Mouse (Mus musculus): ENCODE measurements around the gene Pink1. TPM values are rescaled to one million over a fixed set of nuclear protein-coding genes. Genes with fewer than 3 reads are reported as not detected.

Gene Pink1
- polyA plus RNA-seq, 1 experiment from 2014 or later, result 103 TPM

DNA sequence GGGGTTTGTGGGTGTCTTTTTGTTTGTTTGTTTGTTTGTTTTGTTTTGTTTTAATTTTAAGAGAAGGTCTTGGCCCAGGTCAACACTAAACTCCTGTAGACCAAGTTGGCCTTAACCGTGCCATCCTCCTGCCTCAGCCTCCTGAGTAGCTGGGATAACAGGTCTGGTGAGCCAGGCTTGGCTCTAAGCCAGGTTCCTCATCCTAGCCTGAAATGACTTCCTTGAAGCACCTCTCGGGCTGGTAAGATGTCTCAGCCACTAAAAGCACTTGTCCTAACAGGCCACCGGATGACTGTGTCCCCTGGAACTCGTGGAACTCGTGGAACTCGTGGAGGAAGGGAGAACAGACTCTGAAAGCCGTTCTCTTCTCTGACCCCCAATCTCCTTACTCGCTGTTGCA, 30.0 kb upstream of the Pink1 start:
- H3K4me1 ChIP-seq, result peaks cover 7% of the 10 kb centered on the region
- H3K36me3 ChIP-seq, result no peaks in the 10 kb centered on the region
- no peaks in the 10 kb centered on the region for H3K27me3 ChIP-seq (replicated peaks)
- H3K4me3 ChIP-seq (replicated peaks), result no peak overlapping the region
- no peak for ATAC-seq (ENCODE audit: low FRiP score)
- H3K9me3 ChIP-seq (replicated peaks), result no peaks in the 10 kb centered on the region
- no peak overlapping the region for H3K27ac ChIP-seq (replicated peaks)
- WGBS, result 91% methylated on average over 8 of the region's 8 CpGs
- no peak overlapping the region for H3K4me2 ChIP-seq
- H3K9ac ChIP-seq (replicated peaks), result no peak overlapping the region

DNA sequence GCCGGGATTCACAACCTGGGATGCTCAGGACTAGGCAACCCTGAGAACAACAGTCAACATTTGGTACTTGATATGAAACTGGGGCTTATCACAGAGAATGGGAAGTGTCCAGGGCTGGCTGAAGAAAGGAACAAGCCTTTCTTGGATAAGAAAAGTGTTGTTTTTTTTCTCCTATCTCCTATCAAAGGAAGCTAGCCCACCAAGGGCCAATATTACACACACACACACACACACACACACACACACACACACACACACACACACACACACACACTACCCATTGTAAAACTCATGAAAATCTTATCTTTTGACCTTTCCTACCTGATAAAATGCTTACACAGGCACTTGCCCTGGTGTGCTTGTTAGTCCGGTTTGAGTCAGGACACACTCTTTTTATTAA, 29.4 kb upstream of the Pink1 start:
- Histone ChIP-seq H3K27me3 (replicated peaks) (no peaks in the 10 kb centered on the region), H3K4me2 (no peak overlapping the region), H3K4me1 (peaks cover under 1% of the 10 kb centered on the region; the same call in 1 of the 2 replicates), H3K9me3 (replicated peaks) (no peaks in the 10 kb centered on the region), H3K36me3 (no peaks in the 10 kb centered on the region), H3K4me3 (replicated peaks) (no peak overlapping the region), H3K9ac (replicated peaks) (no peak overlapping the region), H3K27ac (replicated peaks) (no peak overlapping the region)
- 96% methylated on average over 2 of the region's 2 CpGs for WGBS
- no peak for ATAC-seq (ENCODE audit: low FRiP score)

DNA sequence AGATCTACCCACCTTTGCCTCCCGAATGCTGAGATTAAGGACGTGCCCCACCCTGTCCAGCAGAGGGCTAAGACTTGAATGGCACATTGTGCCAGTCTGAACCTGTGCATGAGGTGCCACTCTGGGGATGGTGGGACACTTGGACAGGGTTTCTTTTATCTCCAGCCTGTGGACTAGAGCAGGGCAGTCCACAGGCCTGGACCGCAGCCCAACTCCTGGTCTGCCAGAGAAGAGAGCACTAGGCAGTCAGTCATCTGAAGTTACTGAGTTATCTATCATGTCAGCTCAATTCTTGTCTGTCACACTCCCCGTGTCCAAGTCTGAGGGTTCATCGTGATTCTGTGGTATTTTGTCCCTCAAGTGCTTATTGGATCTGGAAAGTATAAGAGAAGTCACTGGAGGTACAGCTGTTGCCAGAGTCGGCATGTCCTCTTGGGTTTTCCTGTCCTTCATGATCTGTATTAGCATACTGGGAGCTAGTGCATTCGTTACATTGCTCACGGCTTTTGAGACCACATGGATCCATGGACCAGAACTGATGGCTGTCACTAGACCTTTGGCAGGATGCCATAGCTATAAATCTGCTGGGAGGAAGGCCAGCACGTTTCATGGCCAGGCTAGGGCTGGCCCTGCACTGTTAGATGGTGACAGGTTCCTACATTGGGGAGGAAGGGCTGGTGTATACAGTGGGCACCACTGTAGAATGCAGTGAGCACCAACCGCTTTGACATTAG, 27.5 kb upstream of the Pink1 start:
- H3K4me2 ChIP-seq, result no peak overlapping the region
- 69% methylated on average over 10 of the region's 10 CpGs for WGBS

DNA sequence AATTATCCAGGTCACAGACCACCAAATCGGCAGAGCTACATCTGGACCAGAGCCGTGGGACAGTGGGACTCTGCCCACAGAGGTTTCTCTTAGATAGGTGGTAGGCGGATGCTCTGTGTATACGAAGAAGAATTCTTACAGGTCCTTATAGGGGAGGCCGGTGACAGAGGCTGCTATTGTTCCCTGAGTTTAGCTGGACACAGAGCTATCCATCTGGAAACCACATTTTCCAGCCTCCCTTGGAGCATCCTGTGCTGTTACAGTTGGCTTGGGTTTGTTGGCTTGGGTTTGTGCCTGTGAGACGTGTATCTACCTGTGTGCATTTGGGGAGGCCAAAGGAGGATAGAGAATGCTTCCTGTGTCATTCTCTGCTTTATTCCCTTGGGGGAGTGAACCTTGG, 26.6 kb upstream of the Pink1 start:
- Histone ChIP-seq H3K27me3 (replicated peaks) (no peaks in the 10 kb centered on the region), H3K9ac (replicated peaks) (no peak overlapping the region), H3K4me2 (no peak overlapping the region), H3K9me3 (replicated peaks) (no peaks in the 10 kb centered on the region), H3K36me3 (no peaks in the 10 kb centered on the region), H3K4me1 (no peaks in the 10 kb centered on the region), H3K27ac (replicated peaks) (no peak overlapping the region), H3K4me3 (replicated peaks) (no peak overlapping the region)
- no peak for ATAC-seq (ENCODE audit: low FRiP score)
- WGBS, result 89% methylated on average over 6 of the region's 6 CpGs

More for the DNA sequence above, 27.5 kb upstream of the Pink1 start:
- no peaks in the 10 kb centered on the region for H3K4me1 ChIP-seq
- H3K36me3 ChIP-seq, result no peaks in the 10 kb centered on the region
- no peak overlapping the region for H3K27ac ChIP-seq (replicated peaks)
- ATAC-seq (ENCODE audit: low FRiP score), result no peak
- no peaks in the 10 kb centered on the region for H3K9me3 ChIP-seq (replicated peaks)
- H3K4me3 ChIP-seq (replicated peaks), result no peak overlapping the region
- no peaks in the 10 kb centered on the region for H3K27me3 ChIP-seq (replicated peaks)
- H3K9ac ChIP-seq (replicated peaks), result no peak overlapping the region

DNA sequence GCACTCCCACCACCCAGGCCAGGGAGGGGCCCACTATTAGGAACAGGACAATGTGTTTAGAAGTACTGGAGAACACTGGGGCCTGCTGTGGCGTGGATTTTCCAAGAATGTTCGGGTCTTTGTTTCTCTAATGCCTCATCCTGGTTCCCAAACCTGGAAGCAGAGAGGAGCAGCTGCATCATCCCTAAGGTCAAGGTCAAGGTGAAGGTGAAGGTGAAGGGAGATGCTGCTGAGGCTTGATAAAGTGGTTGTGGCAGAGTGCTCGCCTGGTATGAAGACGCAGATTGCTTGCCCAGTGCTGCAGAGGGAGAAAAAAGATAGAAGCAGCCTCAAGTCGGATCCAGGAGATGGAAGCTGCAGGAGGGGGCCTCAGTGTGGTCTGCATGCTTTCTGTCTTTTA, 25.7 kb upstream of the Pink1 start:
- 93% methylated on average over 5 of the region's 5 CpGs for WGBS
- Histone ChIP-seq H3K27me3 (replicated peaks) (no peaks in the 10 kb centered on the region), H3K4me1 (no peaks in the 10 kb centered on the region), H3K9me3 (replicated peaks) (no peaks in the 10 kb centered on the region), H3K27ac (replicated peaks) (no peak overlapping the region), H3K9ac (replicated peaks) (no peak overlapping the region), H3K4me2 (no peak overlapping the region), H3K36me3 (no peaks in the 10 kb centered on the region), H3K4me3 (replicated peaks) (no peak overlapping the region)
- no peak for ATAC-seq (ENCODE audit: low FRiP score)

DNA sequence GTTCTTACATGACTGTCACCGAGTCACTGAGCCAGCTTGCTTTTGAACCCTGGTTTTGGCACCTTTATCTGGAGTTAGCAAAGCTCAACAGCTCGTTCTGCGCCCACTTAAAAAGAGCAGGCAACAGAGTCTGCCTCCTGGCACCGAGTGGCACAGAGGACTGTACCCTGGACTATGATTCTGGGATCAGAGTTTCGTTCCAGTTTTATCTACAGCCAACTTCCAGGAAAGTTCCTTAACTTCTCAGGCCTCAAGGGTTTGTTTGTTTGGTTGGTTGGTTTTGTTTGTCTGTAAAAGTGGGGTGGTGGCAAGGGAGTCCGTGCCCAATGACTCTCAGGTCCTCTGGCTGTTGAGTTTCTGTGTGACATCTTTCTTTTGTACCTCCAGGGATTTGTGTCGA, 22.6 kb upstream of the Pink1 start:
- 80% methylated on average over 7 of the region's 7 CpGs for WGBS
- Histone ChIP-seq H3K9me3 (replicated peaks) (no peaks in the 10 kb centered on the region), H3K4me3 (replicated peaks) (no peak overlapping the region), H3K27ac (replicated peaks) (no peak overlapping the region), H3K4me1 (peaks cover 1% of the 10 kb centered on the region; the same call in 1 of the 2 replicates), H3K9ac (replicated peaks) (no peak overlapping the region), H3K4me2 (no peak overlapping the region), H3K27me3 (replicated peaks) (no peaks in the 10 kb centered on the region), H3K36me3 (no peaks in the 10 kb centered on the region)
- ATAC-seq (ENCODE audit: low FRiP score), result no peak

DNA sequence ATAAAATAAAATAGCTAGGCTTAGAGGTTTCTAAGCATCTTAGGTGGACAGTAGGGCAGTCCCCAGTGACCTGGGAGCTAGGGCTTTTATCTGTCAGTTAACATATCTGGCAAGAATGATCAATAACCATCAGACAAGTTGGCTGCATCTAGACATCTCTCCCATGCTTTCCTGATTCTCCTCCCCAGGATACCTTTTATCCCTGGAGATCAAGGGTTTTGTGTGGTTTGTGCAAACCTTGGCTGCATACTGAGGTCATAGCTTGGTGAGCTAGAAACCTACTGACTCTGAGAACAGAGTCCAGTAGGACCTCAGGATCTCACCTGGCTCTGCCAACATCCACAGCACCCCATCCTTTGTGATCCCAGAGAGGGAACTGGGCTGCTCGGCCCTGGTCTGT, 21.2 kb upstream of the Pink1 start:
- ATAC-seq (ENCODE audit: low FRiP score), result no peak
- H3K4me1 ChIP-seq, result peaks cover 9% of the 10 kb centered on the region
- no peaks in the 10 kb centered on the region for H3K27me3 ChIP-seq (replicated peaks)
- WGBS, result 65% methylated on average over 1 of the region's 1 CpGs
- no peak overlapping the region for H3K4me3 ChIP-seq (replicated peaks)
- no peak overlapping the region for H3K9ac ChIP-seq (replicated peaks)
- no peaks in the 10 kb centered on the region for H3K9me3 ChIP-seq (replicated peaks)
- H3K27ac ChIP-seq (replicated peaks), result no peak overlapping the region
- H3K4me2 ChIP-seq, result no peak overlapping the region
- no peaks in the 10 kb centered on the region for H3K36me3 ChIP-seq

DNA sequence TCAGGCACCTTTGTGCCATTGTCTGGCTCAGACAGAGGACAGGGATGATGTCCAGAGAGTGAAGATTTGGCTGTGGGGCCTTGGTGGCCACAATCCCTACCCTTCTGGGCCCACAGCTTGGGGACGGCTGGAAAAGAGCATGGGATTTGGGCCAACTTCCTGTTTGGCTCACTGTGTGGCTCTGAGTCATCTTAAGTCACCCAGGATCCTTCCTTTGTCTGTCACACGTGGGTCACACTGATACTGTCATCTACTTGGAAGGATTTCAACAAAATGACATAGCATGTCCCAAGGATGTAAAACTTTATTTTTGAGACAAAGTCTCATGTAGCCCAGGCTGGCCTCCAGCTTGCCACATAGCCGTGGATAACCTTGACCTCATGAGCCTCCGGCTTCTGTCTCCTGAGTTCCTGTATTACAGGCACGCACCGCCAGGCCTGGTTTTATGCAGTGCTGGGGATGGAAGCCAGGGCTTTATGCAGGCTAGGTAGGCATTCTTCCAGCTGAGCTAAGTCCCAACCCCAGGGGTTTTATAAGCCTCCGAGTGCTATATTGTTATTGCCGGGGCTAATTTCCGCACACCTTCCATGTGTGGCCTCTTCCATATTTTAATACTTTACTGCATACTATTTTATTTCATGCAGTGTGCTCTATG, 18.9 kb upstream of the Pink1 start:
- WGBS, result 57% methylated on average over 9 of the region's 9 CpGs
- H3K4me2 ChIP-seq, result no peak overlapping the region
- no peak overlapping the region for H3K9ac ChIP-seq (replicated peaks)
- H3K27ac ChIP-seq (replicated peaks), result no peak overlapping the region
- H3K36me3 ChIP-seq, result no peaks in the 10 kb centered on the region
- no peak overlapping the region for H3K4me3 ChIP-seq (replicated peaks)
- H3K4me1 ChIP-seq, result peaks cover 9% of the 10 kb centered on the region
- H3K27me3 ChIP-seq (replicated peaks), result no peaks in the 10 kb centered on the region
- no peak for ATAC-seq (ENCODE audit: low FRiP score)
- H3K9me3 ChIP-seq (replicated peaks), result no peaks in the 10 kb centered on the region

DNA sequence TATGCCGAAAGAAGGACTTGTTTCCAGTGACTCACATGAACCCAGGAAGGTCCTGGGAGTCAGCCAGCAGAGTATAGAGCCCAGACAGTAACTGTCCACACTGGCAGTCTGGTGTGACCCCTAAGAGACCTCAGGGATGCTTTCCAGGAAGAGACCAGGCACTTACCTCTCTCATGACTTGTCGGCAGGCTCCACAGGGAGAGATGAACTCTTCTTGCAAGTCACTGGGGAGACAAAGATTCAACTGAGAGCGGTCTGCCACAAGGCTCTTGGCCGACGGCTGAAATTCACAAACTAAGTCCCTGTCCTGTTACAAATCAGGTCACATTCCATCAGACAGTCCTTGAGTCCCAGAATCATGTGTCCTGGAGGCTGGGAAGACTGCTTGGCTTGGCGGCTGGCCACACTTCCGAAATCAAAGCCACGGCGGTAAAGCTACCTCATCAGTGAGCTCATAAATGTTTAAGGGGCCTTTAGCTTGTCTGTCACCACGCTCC, 17.3 kb upstream of the Pink1 start:
- WGBS, result 40% methylated on average over 10 of the region's 10 CpGs
- no peak overlapping the region for H3K9ac ChIP-seq (replicated peaks)
- H3K4me3 ChIP-seq (replicated peaks), result no peak overlapping the region
- H3K27me3 ChIP-seq (replicated peaks), result no peaks in the 10 kb centered on the region
- no peak overlapping the region for H3K4me2 ChIP-seq
- H3K9me3 ChIP-seq (replicated peaks), result no peaks in the 10 kb centered on the region
- no peak for ATAC-seq (ENCODE audit: low FRiP score)
- H3K36me3 ChIP-seq, result no peaks in the 10 kb centered on the region
- no peak overlapping the region; the same call in 1 of the 2 replicates for H3K27ac ChIP-seq (replicated peaks)
- peaks cover 9% of the 10 kb centered on the region for H3K4me1 ChIP-seq

DNA sequence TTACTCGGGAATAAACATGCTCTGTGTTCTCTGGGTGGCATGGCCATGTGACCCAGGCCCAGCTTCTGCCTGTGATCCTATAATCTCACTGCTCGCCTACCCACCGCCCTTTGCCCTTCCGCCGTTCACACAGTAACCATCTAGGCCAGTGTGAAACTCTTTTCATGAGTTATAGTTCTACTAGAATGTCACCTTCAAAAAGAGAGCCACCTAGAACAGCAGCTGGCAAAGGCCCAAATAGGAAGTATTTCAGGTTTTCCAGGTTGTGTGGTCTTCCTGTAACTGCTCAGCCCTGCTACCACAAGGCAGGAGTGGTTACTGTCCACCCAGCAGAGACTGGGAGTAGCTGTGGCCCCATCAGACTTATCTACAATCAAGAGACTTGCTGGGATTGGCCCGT, 16.7 kb upstream of the Pink1 start:
- Histone ChIP-seq H3K9ac (replicated peaks) (no peak overlapping the region), H3K4me2 (no peak overlapping the region), H3K36me3 (no peaks in the 10 kb centered on the region), H3K9me3 (replicated peaks) (no peaks in the 10 kb centered on the region), H3K4me1 (peaks cover 9% of the 10 kb centered on the region), H3K27ac (replicated peaks) (no peak overlapping the region), H3K4me3 (replicated peaks) (no peak overlapping the region), H3K27me3 (replicated peaks) (no peaks in the 10 kb centered on the region)
- ATAC-seq (ENCODE audit: low FRiP score), result no peak
- WGBS, result 86% methylated on average over 6 of the region's 6 CpGs

DNA sequence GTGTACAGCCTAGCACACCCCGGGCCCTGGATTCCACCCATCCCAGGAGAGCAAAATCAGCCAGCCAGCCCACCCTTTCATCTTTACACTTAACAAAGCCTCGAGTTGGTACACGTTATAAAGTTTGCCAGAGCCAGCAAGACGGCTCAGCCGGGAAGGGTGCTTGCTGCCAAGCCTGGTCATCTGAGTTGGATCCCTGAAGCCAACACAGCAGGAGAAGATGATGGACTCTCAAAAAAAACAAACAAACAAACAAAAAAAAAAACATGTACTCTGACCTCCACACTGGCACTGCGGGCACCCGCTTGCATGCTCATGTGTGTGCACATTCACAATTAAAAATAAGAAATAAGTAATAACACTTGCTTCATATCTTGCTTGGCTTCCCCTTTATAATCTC, 15.9 kb upstream of the Pink1 start:
- Histone ChIP-seq H3K4me2 (no peak overlapping the region), H3K4me1 (peaks cover 9% of the 10 kb centered on the region), H3K4me3 (replicated peaks) (no peak overlapping the region), H3K9ac (replicated peaks) (no peak overlapping the region), H3K9me3 (replicated peaks) (no peaks in the 10 kb centered on the region), H3K27me3 (replicated peaks) (no peaks in the 10 kb centered on the region), H3K27ac (replicated peaks) (no peak overlapping the region), H3K36me3 (no peaks in the 10 kb centered on the region)
- no peak for ATAC-seq (ENCODE audit: low FRiP score)
- WGBS, result 66% methylated on average over 7 of the region's 7 CpGs

DNA sequence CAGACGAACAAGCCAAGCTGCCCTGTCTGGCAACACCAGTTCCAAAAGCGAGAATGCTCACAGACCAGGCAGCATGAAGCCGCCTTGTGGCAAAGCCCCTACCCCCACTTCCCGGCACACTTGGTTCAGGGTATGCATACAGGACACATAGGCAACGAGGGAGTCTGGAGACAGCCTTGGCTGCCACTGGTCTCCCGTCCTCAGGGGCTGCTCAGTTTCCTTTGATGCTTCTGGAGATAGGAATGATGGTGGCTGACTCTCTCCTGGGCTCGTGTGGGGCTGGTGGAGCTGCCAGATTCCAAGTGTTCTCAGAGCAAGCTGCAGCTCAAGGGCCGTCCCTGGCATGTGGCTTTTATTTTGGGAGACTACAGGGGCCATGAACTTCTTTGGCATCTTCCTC, 15.3 kb upstream of the Pink1 start:
- H3K4me2 ChIP-seq, result no peak overlapping the region
- no peaks in the 10 kb centered on the region for H3K36me3 ChIP-seq
- ATAC-seq (ENCODE audit: low FRiP score), result no peak
- no peak overlapping the region for H3K4me3 ChIP-seq (replicated peaks)
- no peak overlapping the region for H3K27ac ChIP-seq (replicated peaks)
- H3K27me3 ChIP-seq (replicated peaks), result no peaks in the 10 kb centered on the region
- WGBS, result 65% methylated on average over 8 of the region's 8 CpGs
- H3K9ac ChIP-seq (replicated peaks), result no peak overlapping the region
- no peaks in the 10 kb centered on the region for H3K9me3 ChIP-seq (replicated peaks)
- H3K4me1 ChIP-seq, result peaks cover 9% of the 10 kb centered on the region

Measured in neural tube, embryonic 15.5 days (tissue).